Mouse (Mus musculus) stomach, postnatal 0 days (tissue): Measurements from ENCODE around the gene B3gnt8.

Experiments
- CTCF ChIP-seq: IDR thresholded peaks from 2 replicates; pipeline ENCODE4 v1.5.1; 2016; ENCODE audit warnings: antibody characterized with exemption, low read depth, mild to moderate bottlenecking, moderate library complexity
- EP300 ChIP-seq: optimal IDR thresholded peaks from 2 replicates; pipeline ENCODE3; 2016; ENCODE audit warnings: antibody characterized with exemption

DNA sequence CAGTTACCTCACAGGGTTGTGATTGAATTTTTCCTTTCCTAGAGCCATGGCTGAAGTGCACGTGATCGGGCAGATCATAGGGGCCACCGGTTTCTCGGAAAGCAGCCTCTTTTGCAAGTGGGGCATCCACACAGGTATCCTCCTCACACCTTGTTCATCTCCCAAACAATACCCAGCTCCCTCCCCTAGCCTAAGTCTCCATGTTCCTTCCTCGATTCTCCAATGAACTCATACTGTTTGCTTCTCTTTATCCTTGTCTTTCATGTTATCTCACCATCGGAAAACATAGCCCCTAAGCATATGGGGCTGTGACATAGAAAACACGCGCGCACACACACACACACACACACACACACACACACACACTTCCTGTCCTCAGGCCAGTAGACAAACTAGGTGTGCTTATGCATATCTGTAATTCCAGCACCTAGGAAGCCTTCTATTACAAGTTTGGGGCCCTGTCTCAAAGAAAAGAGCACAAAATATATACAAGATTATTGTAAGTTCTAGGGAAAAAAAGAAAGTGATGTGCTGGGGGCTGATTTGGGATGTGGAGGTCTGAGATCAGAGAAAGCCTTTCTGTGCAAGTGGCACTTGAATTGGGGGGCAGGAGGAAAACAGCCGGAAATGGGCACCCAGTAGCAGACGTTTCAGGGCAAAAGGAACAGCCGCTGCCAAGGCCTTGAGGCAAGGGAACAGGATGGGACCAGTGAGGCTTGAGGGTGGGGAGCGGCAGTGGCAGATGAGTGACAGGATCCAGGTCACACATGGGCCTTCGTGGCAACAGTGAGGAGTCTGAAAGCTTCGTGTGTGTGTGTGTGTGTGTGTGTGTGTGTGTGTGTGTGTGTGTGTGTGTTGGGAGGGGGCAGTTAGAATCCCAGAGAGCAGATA, 55.1 kb downstream of the B3gnt8 start:
- TF ChIP-seq CTCF, result no peak
- TF ChIP-seq EP300, result no peak
